Mouse (Mus musculus) neural tube, embryonic 15.5 days (tissue): ENCODE results near the gene Kcnip1. TPM values are rescaled to one million over a fixed set of nuclear protein-coding genes. Genes with fewer than 3 reads are reported as not detected.

ENCODE experiments used
- ATAC-seq: fragments of 200-750 bp; cut with Nextera tagmentation; 2 replicates; pipeline ENCODE4 v1.8.0; 2017; ENCODE audit warnings: mild to moderate bottlenecking, moderate TSS enrichment, moderate library complexity; ENCODE audit not compliant: low FRiP score
- H3K27ac ChIP-seq: fragments of 300-500 bp; sonication (generic); replicated peaks from 2 replicates; pipeline ENCODE4 v1.5.1; 2015; ENCODE audit warnings: mild to moderate bottlenecking, inconsistent platforms
- H3K27me3 ChIP-seq: fragments of 300-500 bp; sonication (generic); replicated peaks from 2 replicates; pipeline ENCODE4 v1.6.1; 2015; ENCODE audit warnings: inconsistent platforms
- H3K36me3 ChIP-seq: fragments of 300-500 bp; sonication (generic); 2 replicates; pipeline ENCODE4 v1.6.1; 2015; ENCODE audit warnings: inconsistent platforms
- H3K4me1 ChIP-seq: fragments of 300-500 bp; sonication (generic); 2 replicates; pipeline ENCODE4 v1.6.1; 2015; ENCODE audit warnings: inconsistent platforms
- H3K4me2 ChIP-seq: fragments of 300-500 bp; sonication (generic); 2 replicates; pipeline ENCODE4 v1.6.1; 2015; ENCODE audit warnings: inconsistent platforms, mild to moderate bottlenecking, moderate library complexity
- H3K4me3 ChIP-seq: fragments of 300-500 bp; sonication (generic); replicated peaks from 2 replicates; pipeline ENCODE4 v1.5.1; 2015; ENCODE audit warnings: mild to moderate bottlenecking, inconsistent platforms
- H3K9ac ChIP-seq: fragments of 300-500 bp; sonication (generic); replicated peaks from 2 replicates; pipeline ENCODE4 v1.6.1; 2015; ENCODE audit warnings: mild to moderate bottlenecking, inconsistent platforms
- H3K9me3 ChIP-seq: fragments of 300-500 bp; sonication (generic); replicated peaks from 2 replicates; pipeline ENCODE4 v1.6.1; 2016; ENCODE audit warnings: inconsistent platforms
- WGBS: fragments of 180-500 bp; shearing (Covaris S2); methylation state at CpG from one replicate; pipeline ENCODE4 v1.1.7; 2015; ENCODE audit warnings: mixed read lengths; 5-methylcytosine and 5-hydroxymethylcytosine counted together
- polyA plus RNA-seq: library from polyadenylated mRNA; unstranded; fragments of >200 nt; fragmentation: Nextera tagmentation; extraction: Ambion mirVana; gene quantifications from 2 replicates; pipeline ENCODE4 v1.2.1, GENCODE M21; 2015

Gene Kcnip1
- polyA plus RNA-seq, 1 experiment from 2014 or later = 147 TPM

DNA sequence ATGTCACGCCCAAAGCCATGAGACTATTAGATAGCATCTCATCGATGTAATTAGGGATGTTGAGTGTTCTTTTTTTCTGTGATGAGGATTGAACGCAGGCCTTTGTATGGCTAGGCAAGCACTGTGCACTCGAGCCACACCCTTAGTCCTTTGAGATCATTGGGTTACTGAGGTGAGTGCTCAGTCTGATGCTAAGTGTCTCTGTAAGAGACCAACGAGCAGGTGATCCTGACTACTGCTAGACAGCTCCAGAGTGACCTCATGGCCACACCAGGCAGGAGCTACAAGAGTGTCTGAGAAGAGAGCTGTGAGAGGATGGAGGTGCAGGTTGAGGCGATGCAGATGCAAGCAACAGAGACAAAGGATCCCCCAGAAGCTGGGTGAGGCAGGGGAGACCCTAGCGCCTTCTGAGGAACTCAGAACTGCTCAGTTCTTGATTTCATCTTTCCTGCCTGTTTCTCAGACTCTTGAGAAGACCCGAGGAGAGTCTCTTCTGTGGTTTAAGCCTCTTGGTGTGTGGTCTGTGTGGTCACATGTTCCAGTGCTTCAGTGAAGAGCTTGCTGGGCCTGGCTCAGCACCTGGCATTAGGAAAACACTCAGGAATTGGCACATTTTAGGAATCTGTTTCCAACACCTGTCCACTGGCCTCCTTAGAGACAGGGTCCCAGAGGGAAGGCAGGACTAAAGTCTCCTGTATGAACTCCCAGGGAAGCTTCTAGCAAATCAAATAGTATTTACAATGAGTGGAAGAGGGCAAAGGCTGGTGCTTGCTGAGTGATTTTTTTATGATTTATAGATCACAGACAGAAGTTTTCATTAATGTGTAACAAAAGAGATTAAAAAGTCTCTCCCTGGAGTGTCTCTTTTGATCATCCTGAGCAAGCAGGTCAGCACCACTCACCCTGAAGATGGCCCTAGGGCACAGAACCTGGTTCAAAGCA is 41.0 kb downstream of the Kcnip1 start:
- no peaks in the 10 kb centered on the region for H3K36me3 ChIP-seq
- H3K4me2 ChIP-seq = no peak overlapping the region
- WGBS = 89% methylated on average over 8 of the region's 8 CpGs
- no peak for ATAC-seq
- H3K9ac ChIP-seq = no peak overlapping the region
- no peaks in the 10 kb centered on the region for H3K27me3 ChIP-seq
- H3K4me1 ChIP-seq = no peaks in the 10 kb centered on the region; the same call in 1 of the 2 replicates
- H3K4me3 ChIP-seq = no peak overlapping the region
- no peak overlapping the region for H3K27ac ChIP-seq
- no peaks in the 10 kb centered on the region for H3K9me3 ChIP-seq

DNA sequence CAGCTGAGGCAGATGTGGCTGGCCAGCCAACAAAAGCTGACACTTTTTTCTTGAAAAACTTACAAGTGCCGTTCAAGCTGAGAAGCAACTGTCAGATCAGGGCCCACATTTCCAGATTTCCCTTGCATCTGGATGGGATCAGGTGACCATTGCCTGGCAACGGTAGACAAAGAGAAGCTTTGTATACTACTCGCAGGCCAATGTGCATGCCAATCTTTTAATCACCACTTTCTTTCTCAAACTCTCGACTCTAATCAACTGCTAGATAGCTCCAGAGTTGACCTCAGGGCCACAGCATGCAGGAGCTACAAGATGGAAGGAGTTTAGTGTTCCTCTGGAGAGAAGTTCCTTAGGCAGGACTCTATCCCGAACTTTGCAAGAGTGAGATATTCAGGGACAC is 41.8 kb downstream of the Kcnip1 start:
- Histone ChIP-seq H3K27me3 (no peaks in the 10 kb centered on the region), H3K9ac (no peak overlapping the region), H3K4me2 (no peak overlapping the region), H3K4me1 (no peaks in the 10 kb centered on the region), H3K4me3 (no peak overlapping the region), H3K36me3 (no peaks in the 10 kb centered on the region), H3K9me3 (no peaks in the 10 kb centered on the region), H3K27ac (no peak overlapping the region)
- WGBS = 50% methylated on average over 5 of the region's 5 CpGs
- ATAC-seq = no peak

DNA sequence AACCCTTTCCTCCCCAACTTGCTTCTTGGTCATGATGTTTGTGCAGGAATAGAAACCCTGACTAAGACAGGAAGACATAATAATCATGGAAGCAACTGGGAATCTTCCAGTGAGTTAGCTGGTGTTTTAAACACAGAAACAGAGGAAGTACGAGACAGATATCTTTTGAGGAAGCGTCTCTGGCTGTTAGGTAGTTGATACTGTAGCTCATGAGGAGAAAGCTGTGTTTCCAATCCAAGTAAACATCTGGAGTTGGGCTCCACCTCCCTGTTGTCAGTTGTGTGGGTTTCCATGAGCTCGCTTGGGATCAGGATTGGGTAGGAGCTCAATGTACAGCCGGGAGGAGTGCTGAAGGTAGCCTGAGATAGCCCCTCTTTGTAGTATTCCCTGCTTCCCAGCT is 46.5 kb downstream of the Kcnip1 start:
- Histone ChIP-seq H3K4me3 (no peak overlapping the region), H3K36me3 (no peaks in the 10 kb centered on the region), H3K4me1 (no peaks in the 10 kb centered on the region), H3K27ac (no peak overlapping the region), H3K4me2 (no peak overlapping the region), H3K27me3 (no peaks in the 10 kb centered on the region), H3K9ac (no peak overlapping the region), H3K9me3 (no peaks in the 10 kb centered on the region)
- ATAC-seq = no peak
- WGBS = 86% methylated on average over 4 of the region's 4 CpGs

DNA sequence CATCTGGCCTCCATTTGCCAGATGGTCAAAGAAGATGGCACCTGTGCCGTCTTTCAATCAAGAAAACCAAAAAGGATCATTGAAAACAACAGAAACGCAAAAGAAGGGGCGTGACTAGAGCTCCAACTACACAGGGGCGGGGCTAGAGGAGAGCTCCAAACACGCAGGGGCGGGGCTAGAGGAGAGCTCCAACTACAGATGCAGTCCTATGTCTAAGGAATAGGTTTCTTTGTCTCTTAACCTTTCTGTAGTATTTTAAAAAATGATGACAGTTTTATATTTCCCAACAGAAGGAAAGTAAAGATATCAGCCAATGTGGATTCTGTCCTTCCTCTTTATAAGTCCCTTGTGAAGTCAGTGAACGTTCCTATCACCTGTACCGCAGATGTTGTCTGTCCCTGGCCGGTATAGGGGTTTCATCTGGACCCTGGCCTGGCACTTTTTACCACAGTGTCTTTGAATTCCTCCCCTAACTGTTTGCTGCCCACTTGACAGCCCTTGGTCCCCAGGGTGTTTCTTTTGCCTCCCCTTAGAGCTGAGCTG is 48.1 kb downstream of the Kcnip1 start:
- no peaks in the 10 kb centered on the region for H3K9me3 ChIP-seq
- H3K27ac ChIP-seq = no peak overlapping the region
- no peaks in the 10 kb centered on the region for H3K27me3 ChIP-seq
- H3K36me3 ChIP-seq = no peaks in the 10 kb centered on the region
- no peaks in the 10 kb centered on the region for H3K4me1 ChIP-seq
- no peak for ATAC-seq
- WGBS = 88% methylated on average over 9 of the region's 9 CpGs
- H3K4me3 ChIP-seq = no peak overlapping the region
- H3K9ac ChIP-seq = no peak overlapping the region
- H3K4me2 ChIP-seq = no peak overlapping the region

DNA sequence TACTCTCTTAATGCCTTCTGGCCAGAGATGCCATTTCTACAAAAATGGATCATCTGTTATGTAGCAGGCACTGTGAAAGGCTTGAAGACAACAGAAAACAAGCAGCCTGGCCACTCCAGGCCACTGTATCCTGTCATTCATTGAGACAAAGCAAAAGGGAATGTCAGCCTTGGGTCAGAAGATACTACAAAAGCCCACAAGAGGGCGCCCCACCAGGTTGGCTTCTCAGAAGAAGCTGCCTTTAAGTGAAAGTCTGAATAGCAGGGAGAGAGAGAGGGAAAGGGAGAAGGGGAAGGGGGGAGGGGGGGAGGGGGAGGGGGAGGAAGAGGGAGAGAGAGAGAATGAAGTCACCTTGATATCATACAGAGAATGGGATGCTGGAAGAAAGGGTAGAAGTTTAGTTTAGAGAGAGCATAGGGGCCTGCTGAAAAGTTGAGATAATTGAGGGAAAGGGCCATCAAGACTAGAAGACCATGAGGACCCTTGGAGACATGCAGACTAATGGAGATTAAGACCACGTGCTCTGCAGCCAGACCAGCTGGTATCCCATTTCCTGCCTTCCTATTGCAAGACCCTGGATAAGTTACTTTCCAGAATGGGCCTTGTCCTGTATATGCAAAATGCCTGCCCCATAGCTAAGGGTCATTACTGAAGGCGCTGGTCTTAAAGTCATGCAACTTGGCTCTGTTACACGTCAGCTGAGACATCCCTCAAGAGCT is 48.7 kb downstream of the Kcnip1 start:
- WGBS = 60% methylated on average over 4 of the region's 4 CpGs

DNA sequence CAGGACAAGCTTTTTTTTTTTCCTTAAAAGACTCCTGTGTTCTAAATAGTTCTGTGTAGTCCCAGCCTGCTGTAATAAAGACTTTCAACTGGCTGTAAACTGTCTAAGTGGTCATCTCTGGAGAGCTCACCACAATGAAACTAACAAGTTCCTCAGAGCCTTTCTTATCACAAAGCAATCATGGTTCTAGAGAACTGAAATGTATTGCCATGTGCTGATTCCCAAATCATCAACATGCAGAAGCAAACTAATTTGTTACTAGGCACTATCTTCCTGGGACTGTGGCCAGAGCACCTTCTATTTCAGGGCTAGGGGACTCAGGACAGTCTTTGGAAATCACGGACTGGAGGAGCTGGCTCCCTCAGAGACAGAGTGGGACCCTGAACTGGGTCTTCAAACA is 49.4 kb downstream of the Kcnip1 start:
- WGBS = 77% methylated on average over 1 of the region's 1 CpGs
- Histone ChIP-seq H3K27ac (no peak overlapping the region), H3K9ac (no peak overlapping the region), H3K4me2 (no peak overlapping the region), H3K27me3 (no peaks in the 10 kb centered on the region), H3K9me3 (no peaks in the 10 kb centered on the region), H3K4me3 (no peak overlapping the region), H3K4me1 (peaks cover 6% of the 10 kb centered on the region; the same call in 1 of the 2 replicates), H3K36me3 (no peaks in the 10 kb centered on the region)
- ATAC-seq = no peak

More for the DNA sequence above, 48.7 kb downstream of the Kcnip1 start:
- Histone ChIP-seq H3K4me2 (no peak overlapping the region), H3K4me3 (no peak overlapping the region), H3K4me1 (no peaks in the 10 kb centered on the region), H3K9me3 (no peaks in the 10 kb centered on the region), H3K9ac (no peak overlapping the region), H3K27me3 (no peaks in the 10 kb centered on the region), H3K27ac (no peak overlapping the region), H3K36me3 (no peaks in the 10 kb centered on the region)
- no peak for ATAC-seq

DNA sequence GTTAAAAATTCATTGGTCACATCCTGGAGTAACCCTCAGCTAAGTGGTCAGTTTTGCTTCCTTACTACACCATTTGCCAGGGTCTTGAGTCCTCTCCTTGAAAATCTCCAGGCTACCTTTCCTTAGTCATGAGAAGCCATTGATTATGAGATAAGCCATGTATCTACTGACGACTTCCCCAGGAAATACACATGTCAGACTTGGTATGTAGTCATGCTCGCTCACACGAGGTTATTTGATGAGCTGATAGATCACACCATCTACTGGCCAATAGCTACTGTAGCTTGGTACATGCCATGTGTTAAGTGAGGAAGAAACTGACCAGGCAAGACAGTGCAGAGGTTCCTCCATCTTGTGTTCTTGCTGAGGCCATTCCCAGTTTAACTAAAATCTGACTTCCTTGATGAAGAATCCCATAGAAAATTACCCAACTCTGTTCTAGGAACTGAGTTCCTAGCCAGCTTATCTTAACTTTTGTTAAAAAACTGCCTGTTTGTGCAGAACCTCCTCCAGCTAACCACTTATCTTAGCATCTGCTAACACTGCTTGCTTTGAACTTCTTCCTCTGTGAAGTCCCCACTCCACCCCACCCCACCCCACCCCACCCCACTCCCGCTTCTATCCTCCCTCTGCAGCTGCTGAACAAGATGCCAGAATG is 53.4 kb downstream of the Kcnip1 start:
- no peaks in the 10 kb centered on the region for H3K9me3 ChIP-seq
- H3K4me1 ChIP-seq = peaks cover 7% of the 10 kb centered on the region; the same call in 1 of the 2 replicates
- H3K27ac ChIP-seq = no peak overlapping the region
- WGBS = 79% methylated on average over 4 of the region's 4 CpGs
- H3K9ac ChIP-seq = no peak overlapping the region
- H3K4me2 ChIP-seq = no peak overlapping the region
- ATAC-seq = no peak
- H3K27me3 ChIP-seq = no peaks in the 10 kb centered on the region
- H3K4me3 ChIP-seq = no peak overlapping the region
- no peaks in the 10 kb centered on the region for H3K36me3 ChIP-seq

DNA sequence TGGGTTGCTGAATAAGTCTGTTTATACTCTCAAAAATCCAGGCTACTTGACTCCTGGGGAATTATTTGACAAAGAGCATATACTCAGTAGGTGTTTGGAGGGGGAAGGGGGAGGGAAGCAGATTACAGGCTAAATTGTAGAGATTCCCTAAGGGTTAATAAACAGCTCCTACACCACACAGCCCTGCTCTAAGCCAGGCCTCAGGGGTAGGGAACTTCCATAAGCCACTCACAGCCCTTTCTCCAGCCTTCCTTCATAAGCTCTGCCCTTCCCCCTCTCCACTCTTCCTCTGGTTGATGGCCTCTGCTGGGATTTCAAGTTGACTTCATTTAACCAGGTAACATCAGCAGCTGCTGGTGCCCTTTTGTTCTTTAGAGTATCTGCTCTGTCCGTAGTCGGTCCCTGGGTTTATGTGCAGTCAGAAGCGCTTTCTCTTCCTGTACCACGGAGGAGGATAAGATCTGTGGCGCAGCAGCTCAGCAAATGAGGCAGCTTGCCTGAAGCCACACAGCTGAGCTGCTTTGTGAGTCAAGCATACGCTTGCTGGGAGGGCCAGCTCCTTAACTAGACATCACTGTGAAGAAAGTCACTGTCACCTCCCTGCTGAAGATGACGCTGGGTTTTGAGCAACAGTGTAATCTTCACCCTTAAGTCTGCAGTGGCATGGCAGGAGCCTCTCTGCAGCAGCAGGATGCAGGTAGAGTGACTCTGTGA is 54.2 kb downstream of the Kcnip1 start:
- Histone ChIP-seq H3K36me3 (no peaks in the 10 kb centered on the region), H3K4me1 (peaks cover 7% of the 10 kb centered on the region; the same call in 1 of the 2 replicates), H3K4me2 (no peak overlapping the region), H3K9me3 (no peaks in the 10 kb centered on the region), H3K9ac (no peak overlapping the region), H3K4me3 (no peak overlapping the region), H3K27ac (no peak overlapping the region), H3K27me3 (no peaks in the 10 kb centered on the region)
- no peak for ATAC-seq
- 46% methylated on average over 7 of the region's 7 CpGs for WGBS

DNA sequence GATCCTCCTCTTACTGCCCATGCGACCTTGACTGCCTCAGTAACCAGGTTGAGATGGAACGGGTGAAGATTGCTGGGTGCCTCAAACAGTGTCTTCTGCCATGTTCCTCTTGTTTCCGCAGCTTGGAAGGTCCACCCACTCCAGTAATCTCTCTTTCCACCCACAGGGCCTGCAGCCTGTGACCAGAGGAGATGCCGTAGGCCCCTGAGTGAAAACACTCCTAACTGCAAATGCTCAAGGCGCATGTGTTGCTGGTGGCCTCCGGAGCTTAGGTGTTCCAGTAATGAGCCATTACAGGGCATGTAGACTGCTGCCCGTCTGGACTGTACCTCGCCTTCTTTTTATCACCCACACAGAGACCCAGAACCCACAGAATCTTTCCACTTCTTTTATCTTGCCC is 55.3 kb downstream of the Kcnip1 start:
- no peak overlapping the region for H3K4me2 ChIP-seq
- ATAC-seq = no peak
- WGBS = 93% methylated on average over 8 of the region's 8 CpGs
- H3K27me3 ChIP-seq = no peaks in the 10 kb centered on the region
- H3K36me3 ChIP-seq = no peaks in the 10 kb centered on the region
- H3K27ac ChIP-seq = no peak overlapping the region
- peaks cover 9% of the 10 kb centered on the region; the same call in 1 of the 2 replicates for H3K4me1 ChIP-seq
- H3K9ac ChIP-seq = no peak overlapping the region
- H3K9me3 ChIP-seq = no peaks in the 10 kb centered on the region
- no peak overlapping the region for H3K4me3 ChIP-seq

DNA sequence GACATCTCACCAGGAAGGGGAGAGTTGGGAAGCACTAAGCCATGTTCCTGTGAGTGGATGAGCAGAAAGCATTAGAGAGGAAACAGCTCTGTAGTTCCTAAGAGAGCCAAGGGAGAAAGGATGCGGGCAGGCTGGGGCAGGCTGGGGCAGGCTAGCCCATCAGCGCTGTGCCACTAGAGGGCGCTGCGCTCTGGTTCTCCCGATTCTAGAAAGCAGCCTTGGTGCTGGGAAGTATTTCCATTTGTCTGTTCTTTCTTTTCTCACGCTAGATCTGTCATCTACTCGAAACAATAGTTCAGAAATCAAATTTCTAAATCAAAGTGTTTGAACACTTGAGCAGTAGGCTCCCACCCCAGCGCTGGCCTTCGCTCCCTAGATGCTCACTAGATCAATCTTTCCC is 58.7 kb downstream of the Kcnip1 start:
- 66% methylated on average over 9 of the region's 9 CpGs for WGBS
- Histone ChIP-seq H3K27ac (no peak overlapping the region), H3K9me3 (no peaks in the 10 kb centered on the region), H3K36me3 (no peaks in the 10 kb centered on the region), H3K9ac (no peak overlapping the region), H3K4me1 (peaks cover 20% of the 10 kb centered on the region), H3K4me2 (no peak overlapping the region), H3K4me3 (no peak overlapping the region), H3K27me3 (no peaks in the 10 kb centered on the region)
- ATAC-seq = no peak
